1 mouse cellular context compared by ENCODE assay signal in genomic region chr10:91181461-91182288, GRCm38 (mm10).
TF ChIP-seq lines count a peak whose summit lies in the region.

No protein-coding gene starts in this region.

TF ChIP-seq in CH12.LX, 34 proteins besides CTCF, POLR2A, EP300 and RAD21 (continued from another document):
- TF ChIP-seq ZKSCAN1 (IDR thresholded peaks at IDR 0.05; ENCODE audit: borderline replicate concordance, low read depth, low read length) = no peak
- TF ChIP-seq ETS1 (conservative IDR thresholded peaks at IDR 0.05; ENCODE audit: low read depth, low read length) = peak; percentile 66
- no peak for TF ChIP-seq ZC3H11A (IDR thresholded peaks at IDR 0.05; ENCODE audit: low read depth, low read length)
- peak; percentile 91 for TF ChIP-seq KAT2A (IDR thresholded peaks at IDR 0.05; ENCODE audit: insufficient replicate concordance, low read length)
- peak; percentile 97 for TF ChIP-seq ZMIZ1 (IDR thresholded peaks at IDR 0.05; ENCODE audit: low read depth, low read length)
- peak; percentile 66; the same call in 1 of the 2 replicates for TF ChIP-seq MAZ (IDR thresholded peaks at IDR 0.05; ENCODE audit: low read depth, low read length)
- peak; percentile 80 for TF ChIP-seq TCF12 (IDR thresholded peaks at IDR 0.05; ENCODE audit: low read depth, low read length)
- no peak for TF ChIP-seq USF2 (conservative IDR thresholded peaks at IDR 0.05; ENCODE audit: low read depth, low read length)
- peak; percentile 2; the same call in 1 of the 2 replicates for TF ChIP-seq SMC3 (IDR thresholded peaks at IDR 0.05; ENCODE audit: low read depth, low read length)
- TF ChIP-seq IRF4 (IDR thresholded peaks at IDR 0.05; ENCODE audit: low read depth, low read length) = peak; percentile 53; the same call in 1 of the 2 replicates
- TF ChIP-seq NRF1 (IDR thresholded peaks at IDR 0.05; ENCODE audit: low read depth, low read length) = peak; percentile 94
- no peak for TF ChIP-seq GABPA (IDR thresholded peaks at IDR 0.05; ENCODE audit: insufficient replicate concordance, low read depth, low read length)
- TF ChIP-seq UBTF (IDR thresholded peaks at IDR 0.05; ENCODE audit: low read depth, low read length) = peak; percentile 94
- TF ChIP-seq NELFE (IDR thresholded peaks at IDR 0.05; ENCODE audit: low read depth, low read length) = peak; percentile 91
- TF ChIP-seq ELF1 (IDR thresholded peaks at IDR 0.05; ENCODE audit: low read depth, low read length) = peak; percentile 98
- peak; percentile 88 for TF ChIP-seq BHLHE40 (IDR thresholded peaks at IDR 0.05; ENCODE audit: low read depth, low read length)
- peak; percentile 47; the same call in 1 of the 2 replicates for TF ChIP-seq RCOR1 (conservative IDR thresholded peaks at IDR 0.05; ENCODE audit: low read depth, low read length)
- TF ChIP-seq JUN (IDR thresholded peaks at IDR 0.05; ENCODE audit: insufficient read depth, low read depth, low read length) = no peak
- peak; percentile 91 for TF ChIP-seq CHD2 (IDR thresholded peaks at IDR 0.05; ENCODE audit: low read length)
- peak; percentile 78 for TF ChIP-seq MYC (IDR thresholded peaks at IDR 0.05; ENCODE audit: low read depth, low read length)
- TF ChIP-seq TBP (conservative IDR thresholded peaks at IDR 0.05; ENCODE audit: low read depth, low read length) = peak; percentile 100
- peak; percentile 79; the same call in 1 of the 2 replicates for TF ChIP-seq MXI1 (IDR thresholded peaks at IDR 0.05; ENCODE audit: low read depth, low read length)
- no peak for TF ChIP-seq PAX5 (IDR thresholded peaks at IDR 0.05; ENCODE audit: low read length)
- no peak for TF ChIP-seq ZNF384 (IDR thresholded peaks at IDR 0.05; ENCODE audit: low read depth, low read length)
- peak; percentile 70 for TF ChIP-seq HCFC1 (IDR thresholded peaks at IDR 0.05; ENCODE audit: low read depth, low read length)
- TF ChIP-seq CHD1 (IDR thresholded peaks at IDR 0.05; ENCODE audit: low read depth, low read length) = no peak; the same call in none of the 2 replicates
- peak; percentile 98 for TF ChIP-seq POLR2AphosphoS2 (IDR thresholded peaks at IDR 0.05; ENCODE audit: low read depth, low read length)
- TF ChIP-seq SIN3A (IDR thresholded peaks at IDR 0.05; ENCODE audit: low read length) = peak; percentile 77
- peak; percentile 98 for TF ChIP-seq MAFK (IDR thresholded peaks at IDR 0.05; ENCODE audit: insufficient replicate concordance, low read length)
